Mouse (Mus musculus): Measurements from ENCODE around the gene Bank1.

DNA sequence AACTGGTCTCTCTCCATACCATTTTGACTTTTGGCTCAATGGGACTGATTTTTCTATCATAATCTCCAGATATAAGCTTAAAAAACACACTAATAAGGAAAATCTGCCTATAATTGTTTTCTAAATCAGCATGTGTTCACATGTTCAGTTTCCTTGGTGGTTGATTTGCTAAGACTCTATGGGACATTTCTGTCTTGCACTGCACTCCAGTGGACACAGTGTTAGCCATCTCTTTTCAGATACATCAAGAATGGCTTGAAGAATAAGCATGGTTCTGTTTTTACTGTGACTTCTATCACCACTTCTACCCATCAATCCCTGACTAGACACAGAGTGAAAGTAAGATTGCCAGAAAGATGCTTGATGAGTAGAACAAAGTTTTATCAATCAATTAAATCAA is 4.2 kb upstream of the Bank1 start:
- TF ChIP-seq ZNF384 (IDR thresholded peaks at IDR 0.05; ENCODE audit: low read depth, low read length) (no peak), HCFC1 (IDR thresholded peaks at IDR 0.05; ENCODE audit: borderline replicate concordance, insufficient read depth, low read length) (no peak)
